ENCODE assay signal across 8 mouse cellular contexts in the genomic region with DNA sequence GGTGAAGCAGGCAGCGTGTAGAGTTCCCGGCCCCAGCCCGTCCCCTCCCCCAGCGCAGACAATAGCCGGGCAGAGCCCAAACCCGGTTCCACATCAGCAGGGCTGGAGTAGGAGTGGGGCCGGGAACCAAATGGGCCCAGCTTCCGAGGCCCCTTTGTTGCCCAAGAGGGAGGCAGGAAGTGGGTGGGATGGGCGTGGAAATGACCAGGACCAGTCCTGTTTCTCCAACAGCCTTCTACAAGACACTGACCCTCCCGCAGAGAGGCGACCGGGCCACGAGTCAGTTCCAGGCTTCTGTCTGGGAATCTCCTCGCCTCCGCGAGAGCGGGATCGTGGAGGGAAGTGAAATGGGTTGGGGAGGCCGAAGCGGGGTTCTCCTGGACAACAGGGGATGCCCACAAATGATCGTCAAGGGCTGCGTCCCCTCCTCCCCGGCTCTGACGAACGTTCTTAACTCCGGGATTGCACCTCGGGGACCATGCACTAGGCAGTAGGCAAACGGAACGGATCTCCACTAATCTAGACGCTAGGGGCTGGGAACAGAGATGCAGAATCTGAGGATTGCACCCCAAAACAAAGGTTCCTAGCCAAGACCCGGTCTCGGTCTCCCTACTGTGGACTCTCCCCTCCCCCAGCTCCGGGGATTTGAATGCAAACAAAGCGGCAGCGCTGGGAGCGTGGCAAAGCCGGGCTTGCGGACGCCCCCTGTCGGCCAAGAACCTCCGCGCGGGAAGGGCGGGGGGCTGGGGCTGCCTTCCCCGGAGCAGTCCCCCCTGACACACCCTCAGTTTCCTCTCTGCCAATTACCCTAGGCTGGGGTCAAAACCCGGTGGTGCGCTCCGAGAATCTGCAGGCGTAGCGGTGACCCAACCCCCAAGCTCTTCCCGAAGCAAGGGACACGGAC. TPM values are rescaled to one million over a fixed set of nuclear protein-coding genes. Genes with fewer than 3 reads are reported as not detected.
DNase-seq lines count a peak whose midpoint lies in the region; ATAC-seq and TF ChIP-seq lines count a peak whose summit lies in the region.

No protein-coding gene starts in this region.

- 0% methylated on average over 51 of the region's 52 CpGs for WGBS in forebrain, embryonic 11.5 days
- under 1% methylated on average over 52 of the region's 52 CpGs for WGBS in heart, embryonic 16.5 days
- WGBS in liver, embryonic 14.5 days (ENCODE audit: insufficient replicate concordance) = under 1% methylated on average over 52 of the region's 52 CpGs
- under 1% methylated on average over 52 of the region's 52 CpGs for WGBS in neural tube, embryonic 11.5 days
- under 1% methylated on average over 52 of the region's 52 CpGs for WGBS in stomach, postnatal 0 days

- H3K4me2 ChIP-seq in forebrain, embryonic 11.5 days (ENCODE audit: low read depth, low read length, severe bottlenecking) = peak overlapping the region; percentile 99
- peak overlapping the region; percentile 73 for H3K4me2 ChIP-seq in heart, embryonic 16.5 days (ENCODE audit: low read depth, low read length)
- H3K4me2 ChIP-seq in liver, embryonic 14.5 days (ENCODE audit: low read depth) = peak overlapping the region; percentile 49
- peak overlapping the region; percentile 99 for H3K4me2 ChIP-seq in neural tube, embryonic 11.5 days (ENCODE audit: low read depth)
- peak overlapping the region; percentile 83 for H3K4me2 ChIP-seq in stomach, postnatal 0 days (replicated peaks; ENCODE audit: low read depth)

- H3K4me1 ChIP-seq in forebrain, embryonic 11.5 days (replicated peaks; ENCODE audit: control insufficient read depth, insufficient read depth, low read length) = peaks cover 16% of the 10 kb centered on the region
- H3K4me1 ChIP-seq in heart, embryonic 16.5 days (ENCODE audit: control insufficient read depth, insufficient read depth, low read length) = peaks cover 38% of the 10 kb centered on the region
- H3K4me1 ChIP-seq in liver, embryonic 14.5 days (replicated peaks; ENCODE audit: control insufficient read depth in 2 of 2, insufficient read depth in 2 of 2, low read length in 1 of 2) = 0 out of 4 replicates have a peak, but pooled peaks cover 0 to 1% of the 10 kb centered on the region in 2 experiments
- peaks cover 31% of the 10 kb centered on the region for H3K4me1 ChIP-seq in neural tube, embryonic 11.5 days (ENCODE audit: control insufficient read depth, insufficient read depth, low read length)
- H3K4me1 ChIP-seq in stomach, postnatal 0 days (replicated peaks; ENCODE audit: control insufficient read depth, insufficient read depth) = peaks cover 8% of the 10 kb centered on the region

- H3K9me3 ChIP-seq in forebrain, embryonic 11.5 days (ENCODE audit: control insufficient read depth, low read length) = no peaks in the 10 kb centered on the region
- no peaks in the 10 kb centered on the region for H3K9me3 ChIP-seq in heart, embryonic 16.5 days (replicated peaks; ENCODE audit: control insufficient read depth, low read length)
- H3K9me3 ChIP-seq in liver, embryonic 14.5 days (ENCODE audit: control insufficient read depth, low read length) = no peaks in the 10 kb centered on the region
- no peaks in the 10 kb centered on the region for H3K9me3 ChIP-seq in neural tube, embryonic 11.5 days (ENCODE audit: control insufficient read depth, low read length)
- no peaks in the 10 kb centered on the region for H3K9me3 ChIP-seq in stomach, postnatal 0 days (ENCODE audit: control insufficient read depth, low read length)

- peaks cover 14% of the 10 kb centered on the region for H3K36me3 ChIP-seq in forebrain, embryonic 11.5 days (ENCODE audit: control insufficient read depth, insufficient read depth, low read length)
- peaks cover 24% of the 10 kb centered on the region for H3K36me3 ChIP-seq in heart, embryonic 16.5 days (ENCODE audit: control insufficient read depth, insufficient read depth)
- no peaks in the 10 kb centered on the region for H3K36me3 ChIP-seq in liver, embryonic 14.5 days (replicated peaks; ENCODE audit: control insufficient read depth, insufficient read depth, low read depth)
- H3K36me3 ChIP-seq in neural tube, embryonic 11.5 days (ENCODE audit: control insufficient read depth, insufficient read depth, low read length) = peaks cover 22% of the 10 kb centered on the region
- peaks cover 23% of the 10 kb centered on the region for H3K36me3 ChIP-seq in stomach, postnatal 0 days (ENCODE audit: control insufficient read depth, insufficient read depth, low read length)

- peak overlapping the region; percentile 92 for H3K4me3 ChIP-seq in forebrain, embryonic 11.5 days (ENCODE audit: low read depth, low read length)
- peak overlapping the region; percentile 90 for H3K4me3 ChIP-seq in heart, embryonic 16.5 days (ENCODE audit: low read length)
- H3K4me3 ChIP-seq in liver, embryonic 14.5 days (ENCODE audit: insufficient read depth in 1 of 2, low read depth in 2 of 2, low read length in 2 of 2) = peak overlapping the region; percentile 52 to 57
- peak overlapping the region; percentile 96 for H3K4me3 ChIP-seq in neural tube, embryonic 11.5 days (ENCODE audit: low read depth, low read length)
- H3K4me3 ChIP-seq in stomach, postnatal 0 days (ENCODE audit: low read depth, low read length) = peak overlapping the region; percentile 87

- peak overlapping the region; percentile 97 for H3K27ac ChIP-seq in forebrain, embryonic 11.5 days (ENCODE audit: low read depth, low read length)
- peak overlapping the region; percentile 98 for H3K27ac ChIP-seq in heart, embryonic 16.5 days (ENCODE audit: low read length)
- no peak overlapping the region for H3K27ac ChIP-seq in liver, embryonic 14.5 days
- peak overlapping the region; percentile 98 for H3K27ac ChIP-seq in neural tube, embryonic 11.5 days (ENCODE audit: low read depth, low read length)
- peak overlapping the region; percentile 99 for H3K27ac ChIP-seq in stomach, postnatal 0 days (replicated peaks)

- ATAC-seq in forebrain, embryonic 11.5 days (replicated peaks; ENCODE audit: low FRiP score) = peak; percentile 82
- ATAC-seq in heart, embryonic 16.5 days (replicated peaks; ENCODE audit: extremely low read depth, insufficient read depth, low FRiP score) = peak; percentile 66
- peak; percentile 60 for ATAC-seq in liver, embryonic 14.5 days (ENCODE audit: insufficient read depth)
- peak; percentile 79 for ATAC-seq in neural tube, embryonic 11.5 days (ENCODE audit: insufficient read depth, low FRiP score, low TSS enrichment)
- ATAC-seq in stomach, postnatal 0 days (ENCODE audit: low FRiP score, low TSS enrichment) = peak; percentile 77

- DNase-seq in CD4-positive helper T cell, adult 2 months (ENCODE audit: low read depth, low spot score) = peak; percentile 81
- DNase-seq in brain, adult 2 months (ENCODE audit: low read depth, low spot score) = peak; percentile 95
- DNase-seq in forebrain, embryonic 11.5 days (ENCODE audit: low spot score) = peak; percentile 99
- peak; percentile 91 to 93 for DNase-seq in kidney, postnatal 25 days
- DNase-seq in liver, embryonic 14.5 days (ENCODE audit: low read depth in 3 of 3, low spot score in 3 of 3) = no peak
- DNase-seq in neural tube, embryonic 11.5 days (ENCODE audit: low spot score) = peak; percentile 96
- peak; percentile 93 for DNase-seq in stomach, postnatal 0 days (ENCODE audit: low spot score)

- TF ChIP-seq CTCF in liver, embryonic 14.5 days (IDR thresholded peaks at IDR 0.05; ENCODE audit: low read depth) = peak; percentile 80
- peak; percentile 90 for TF ChIP-seq CTCF in stomach, postnatal 0 days (IDR thresholded peaks at IDR 0.05; ENCODE audit: low read depth)

- no peaks in the 10 kb centered on the region; the same call in 1 of the 2 replicates for H3K27me3 ChIP-seq in forebrain, embryonic 11.5 days (ENCODE audit: control insufficient read depth, insufficient read depth, low read length)
- no peaks in the 10 kb centered on the region for H3K27me3 ChIP-seq in heart, embryonic 16.5 days (ENCODE audit: control insufficient read depth, insufficient read depth, low read length)
- peaks cover 66% of the 10 kb centered on the region for H3K27me3 ChIP-seq in liver, embryonic 14.5 days (ENCODE audit: control insufficient read depth, insufficient read depth, low read length)
- H3K27me3 ChIP-seq in neural tube, embryonic 11.5 days (ENCODE audit: control insufficient read depth, insufficient read depth, low read length) = no peaks in the 10 kb centered on the region
- no peaks in the 10 kb centered on the region for H3K27me3 ChIP-seq in stomach, postnatal 0 days (ENCODE audit: control insufficient read depth, insufficient read depth, low read length)

- no peak for TF ChIP-seq EP300 in liver, embryonic 14.5 days (IDR thresholded peaks at IDR 0.05; ENCODE audit: low read depth)
- TF ChIP-seq EP300 in stomach, postnatal 0 days (optimal IDR thresholded peaks at IDR 0.05) = peak; percentile 5

- peak overlapping the region; percentile 98 for H3K9ac ChIP-seq in forebrain, embryonic 11.5 days (ENCODE audit: low read length)
- H3K9ac ChIP-seq in heart, embryonic 16.5 days (ENCODE audit: low read length) = peak overlapping the region; percentile 98
- H3K9ac ChIP-seq in liver, embryonic 14.5 days (replicated peaks) = peak overlapping the region; percentile 39
- H3K9ac ChIP-seq in neural tube, embryonic 11.5 days (ENCODE audit: low read length) = peak overlapping the region; percentile 98
- peak overlapping the region; percentile 97 for H3K9ac ChIP-seq in stomach, postnatal 0 days (ENCODE audit: low read length)

RNA-seq across cellular contexts. Expression of a gene that starts 1.3 kb away (rescaled TPM):
- polyA plus RNA-seq in forebrain, embryonic 11.5 days (2014; fragmentation: Nextera tagmentation; extraction: Ambion mirVana) = 2.9 and 3.3 TPM in 2 replicates
- 7.8 and 8.8 TPM in 2 replicates for polyA plus RNA-seq in heart, embryonic 16.5 days (2015; fragmentation: Nextera tagmentation; extraction: Ambion mirVana)
- polyA plus RNA-seq in liver, embryonic 14.5 days (2012; rRNA removed) = 2.3 and 2.8 TPM in 2 replicates
- polyA plus RNA-seq in liver, embryonic 14.5 days (2014; fragmentation: Nextera tagmentation; extraction: Ambion mirVana) = 0.25 and 0.35 TPM in 2 replicates
- polyA plus RNA-seq in neural tube, embryonic 11.5 days (2014; fragmentation: Nextera tagmentation; extraction: Ambion mirVana) = 3.6 and 4.6 TPM in 2 replicates
- polyA plus RNA-seq in stomach, postnatal 0 days (2015; fragmentation: Nextera tagmentation; extraction: Ambion mirVana) = 5.0 and 5.1 TPM in 2 replicates

RNA-seq across cellular contexts. Expression of a gene that starts 9.6 kb away (rescaled TPM):
- 18.7 and 20.8 TPM in 2 replicates for polyA plus RNA-seq in forebrain, embryonic 11.5 days (2014; fragmentation: Nextera tagmentation; extraction: Ambion mirVana)
- polyA plus RNA-seq in heart, embryonic 16.5 days (2015; fragmentation: Nextera tagmentation; extraction: Ambion mirVana) = 31.1 and 32.5 TPM in 2 replicates
- polyA plus RNA-seq in liver, embryonic 14.5 days (2012; rRNA removed) = 3.5 and 3.8 TPM in 2 replicates
- polyA plus RNA-seq in liver, embryonic 14.5 days (2014; fragmentation: Nextera tagmentation; extraction: Ambion mirVana) = 5.0 and 5.1 TPM in 2 replicates
- 15.3 and 16.2 TPM in 2 replicates for polyA plus RNA-seq in neural tube, embryonic 11.5 days (2014; fragmentation: Nextera tagmentation; extraction: Ambion mirVana)
- polyA plus RNA-seq in stomach, postnatal 0 days (2015; fragmentation: Nextera tagmentation; extraction: Ambion mirVana) = 19.5 and 20.1 TPM in 2 replicates

RNA-seq across cellular contexts. Expression of a gene that starts 17.6 kb away (rescaled TPM):
- polyA plus RNA-seq in forebrain, embryonic 11.5 days (2014; fragmentation: Nextera tagmentation; extraction: Ambion mirVana) = not detected in 2 replicates
- polyA plus RNA-seq in heart, embryonic 16.5 days (2015; fragmentation: Nextera tagmentation; extraction: Ambion mirVana) = not detected in 2 replicates
- polyA plus RNA-seq in liver, embryonic 14.5 days (2012; rRNA removed) = not detected in 2 replicates
- polyA plus RNA-seq in liver, embryonic 14.5 days (2014; fragmentation: Nextera tagmentation; extraction: Ambion mirVana) = not detected in 2 replicates
- 0.28 TPM in 1 of 2 replicates, not detected in the other for polyA plus RNA-seq in neural tube, embryonic 11.5 days (2014; fragmentation: Nextera tagmentation; extraction: Ambion mirVana)
- 0.28 and 0.33 TPM in 2 replicates for polyA plus RNA-seq in stomach, postnatal 0 days (2015; fragmentation: Nextera tagmentation; extraction: Ambion mirVana)

RNA-seq across cellular contexts. Expression of a gene that starts 20.1 kb away (rescaled TPM):
- polyA plus RNA-seq in forebrain, embryonic 11.5 days (2014; fragmentation: Nextera tagmentation; extraction: Ambion mirVana) = 14.1 and 16.5 TPM in 2 replicates
- 30.2 and 32.7 TPM in 2 replicates for polyA plus RNA-seq in heart, embryonic 16.5 days (2015; fragmentation: Nextera tagmentation; extraction: Ambion mirVana)
- polyA plus RNA-seq in liver, embryonic 14.5 days (2012; rRNA removed) = 2.3 TPM in 2 replicates
- polyA plus RNA-seq in liver, embryonic 14.5 days (2014; fragmentation: Nextera tagmentation; extraction: Ambion mirVana) = 0.59 and 0.80 TPM in 2 replicates
- 7.1 and 7.2 TPM in 2 replicates for polyA plus RNA-seq in neural tube, embryonic 11.5 days (2014; fragmentation: Nextera tagmentation; extraction: Ambion mirVana)
- 6.1 and 8.5 TPM in 2 replicates for polyA plus RNA-seq in stomach, postnatal 0 days (2015; fragmentation: Nextera tagmentation; extraction: Ambion mirVana)

RNA-seq across cellular contexts. Expression of a gene that starts 45.1 kb away (rescaled TPM):
- 6.8 and 7.4 TPM in 2 replicates for polyA plus RNA-seq in forebrain, embryonic 11.5 days (2014; fragmentation: Nextera tagmentation; extraction: Ambion mirVana)
- 1.8 and 2.4 TPM in 2 replicates for polyA plus RNA-seq in heart, embryonic 16.5 days (2015; fragmentation: Nextera tagmentation; extraction: Ambion mirVana)
- 2.5 and 3.7 TPM in 2 replicates for polyA plus RNA-seq in liver, embryonic 14.5 days (2012; rRNA removed)
- 0.86 and 1.0 TPM in 2 replicates for polyA plus RNA-seq in liver, embryonic 14.5 days (2014; fragmentation: Nextera tagmentation; extraction: Ambion mirVana)
- polyA plus RNA-seq in neural tube, embryonic 11.5 days (2014; fragmentation: Nextera tagmentation; extraction: Ambion mirVana) = 5.2 and 5.6 TPM in 2 replicates
- 1.6 and 2.0 TPM in 2 replicates for polyA plus RNA-seq in stomach, postnatal 0 days (2015; fragmentation: Nextera tagmentation; extraction: Ambion mirVana)

Comparison
In these comparisons a context has a peak if more than half of its experiments do, and no peak if none do; other contexts are left out.
1. DNase-seq: peak in CD4-positive helper T cell, adult 2 months (single experiment), brain, adult 2 months (single experiment), forebrain, embryonic 11.5 days (single experiment), kidney, postnatal 25 days (2 of 2), neural tube, embryonic 11.5 days (single experiment) and stomach, postnatal 0 days (single experiment); none in liver, embryonic 14.5 days (0 of 3).
2. H3K4me2 ChIP-seq: peak in every context shown above with its lines; median percentile 99 in forebrain, embryonic 11.5 days; 99 in neural tube, embryonic 11.5 days; 83 in stomach, postnatal 0 days; 73 in heart, embryonic 16.5 days; 49 in liver, embryonic 14.5 days.
3. H3K9ac ChIP-seq: peak in every context shown above with its lines; median percentile 98 in forebrain, embryonic 11.5 days; 98 in heart, embryonic 16.5 days; 98 in neural tube, embryonic 11.5 days; 97 in stomach, postnatal 0 days; 39 in liver, embryonic 14.5 days.
4. Peak in every context shown above with its lines, with median percentiles within 50 percentile points of each other: ATAC-seq and H3K4me3 ChIP-seq.